In the genomic region with DNA sequence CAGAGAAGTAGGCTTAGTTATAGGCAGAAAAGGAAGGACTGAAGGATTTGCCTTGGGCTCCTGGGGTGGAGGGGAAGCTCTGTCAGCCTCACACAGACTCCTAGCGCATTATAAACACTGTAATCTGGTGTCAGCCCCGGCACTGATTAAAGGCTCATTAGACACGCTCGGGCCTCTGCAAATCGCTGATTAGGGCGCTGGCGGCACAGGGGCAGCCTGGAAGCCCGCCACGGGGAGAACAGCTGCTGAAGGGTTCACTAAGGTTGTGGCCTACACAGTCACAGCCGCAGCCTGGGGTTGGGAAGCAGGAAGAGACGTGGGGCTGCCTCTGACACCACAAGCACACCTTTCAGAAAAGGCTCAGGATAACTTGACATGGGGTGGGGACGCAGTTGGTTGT, we compare ENCODE assay signal across 9 mouse cellular contexts. TPM values are rescaled to one million over a fixed set of nuclear protein-coding genes. Genes with fewer than 3 reads are reported as not detected.
DNase-seq lines count a peak whose midpoint lies in the region; TF ChIP-seq lines count a peak whose summit lies in the region.
"Had no signal": no experiment of that assay in that cellular context is flagged by ENCODE, and none has a peak within 500 bp of the region (broad histone marks: within the 10 kb centered on the region; RNA-seq: fewer than 3 reads in every experiment).

No protein-coding gene starts in this region.

- peak overlapping the region; percentile 33 for H3K4me3 ChIP-seq in lung, adult 2 months (replicated peaks; ENCODE audit: extremely low read depth, low read depth, low read length)

- intact Hi-C loops in gastrocnemius, postnatal 14 days (cut with DNase I; ENCODE audit: low total_unique reads): no loop called here

- H3K4me1 ChIP-seq in lung, adult 2 months (ENCODE audit: control insufficient read depth, insufficient read depth, low read length): peaks cover 15% of the 10 kb centered on the region

- DNase-seq in lung, adult 2 months: no peak
- DNase-seq in lung, postnatal 14 days: no peak
- DNase-seq in gastrocnemius, postnatal 14 days: peak; percentile 89
- DNase-seq in kidney, adult 18-20 months: peak; percentile 52
- DNase-seq in lung, postnatal 10 days: peak; percentile 49
- no peak for DNase-seq in adrenal gland, adult 2 months
- no peak for DNase-seq in layer of hippocampus, postnatal 14 days (ENCODE audit: low spot score in 2 of 2)
- DNase-seq in adrenal gland, adult (ENCODE audit: inconsistent age in 2 of 2, low spot score in 1 of 2): no peak

- TF ChIP-seq POLR2A in lung, adult 2 months (IDR thresholded peaks at IDR 0.05; ENCODE audit: borderline replicate concordance, extremely low read depth, low read depth, low read length): no peak

- no peak for TF ChIP-seq CTCF in lung, adult 2 months (IDR thresholded peaks at IDR 0.05; ENCODE audit: insufficient read depth, low read length)

- 33% methylated on average over 12 of the region's 12 CpGs for WGBS in lung, adult 2 months

RNA-seq across cellular contexts. Expression of a gene that starts 11.6 kb away (rescaled TPM):
- 672 and 695 TPM in 2 replicates for polyA plus RNA-seq in lung, adult 2 months (2012; rRNA removed)
- total RNA-seq in gastrocnemius, postnatal 14 days (2021): 10 to 100 TPM; 12.9 to 15.0 TPM
- total RNA-seq in adrenal gland, adult 2 months (2021): 10 to 100 TPM; 15.0 to 22.6 TPM
- polyA plus RNA-seq in adrenal gland, adult 2 months (2012; rRNA removed): 20.9 and 23.3 TPM in 2 replicates
- total RNA-seq in layer of hippocampus, postnatal 14 days (2021): 10 to 100 TPM; 11.9 to 12.0 TPM

RNA-seq across cellular contexts. Expression of a gene that starts 24.3 kb away (rescaled TPM):
- polyA plus RNA-seq in lung, adult 2 months (2012; rRNA removed): 0.10 and 0.28 TPM in 2 replicates
- not detected for total RNA-seq in gastrocnemius, postnatal 14 days (2021)
- 1 to 10 TPM in 1 of 2 experiments, under 1 TPM in 1; 0.59 to 1.0 TPM for total RNA-seq in adrenal gland, adult 2 months (2021)
- polyA plus RNA-seq in adrenal gland, adult 2 months (2012; rRNA removed): 0.10 TPM in 1 of 2 replicates, not detected in the other
- total RNA-seq in layer of hippocampus, postnatal 14 days (2021): not detected
- total RNA-seq: gastrocnemius, postnatal 4 days had no signal

RNA-seq across cellular contexts. Expression of a gene that starts 34.0 kb away (rescaled TPM):
- polyA plus RNA-seq in lung, adult 2 months (2012; rRNA removed): 45.8 and 57.2 TPM in 2 replicates
- total RNA-seq in gastrocnemius, postnatal 14 days (2021): 10 to 100 TPM; 21.8 to 29.9 TPM
- total RNA-seq in adrenal gland, adult 2 months (2021): 10 to 100 TPM in 1 of 2 experiments, 1 to 10 TPM in 1; 5.2 to 10.0 TPM
- polyA plus RNA-seq in adrenal gland, adult 2 months (2012; rRNA removed): 10.1 and 11.2 TPM in 2 replicates
- total RNA-seq in layer of hippocampus, postnatal 14 days (2021): 10 to 100 TPM; 71.3 to 79.6 TPM

Comparison
In these comparisons a context has a peak if more than half of its experiments do, and no peak if none do; other contexts are left out.
1. DNase-seq: peak in gastrocnemius, postnatal 14 days (single experiment), kidney, adult 18-20 months (single experiment) and lung, postnatal 10 days (single experiment); none in lung, adult 2 months (single experiment), lung, postnatal 14 days (single experiment), adrenal gland, adult 2 months (single experiment), layer of hippocampus, postnatal 14 days (0 of 2) and adrenal gland, adult (0 of 2).